Comparison of ENCODE assay signal across 14 mouse cellular contexts in the genomic region with DNA sequence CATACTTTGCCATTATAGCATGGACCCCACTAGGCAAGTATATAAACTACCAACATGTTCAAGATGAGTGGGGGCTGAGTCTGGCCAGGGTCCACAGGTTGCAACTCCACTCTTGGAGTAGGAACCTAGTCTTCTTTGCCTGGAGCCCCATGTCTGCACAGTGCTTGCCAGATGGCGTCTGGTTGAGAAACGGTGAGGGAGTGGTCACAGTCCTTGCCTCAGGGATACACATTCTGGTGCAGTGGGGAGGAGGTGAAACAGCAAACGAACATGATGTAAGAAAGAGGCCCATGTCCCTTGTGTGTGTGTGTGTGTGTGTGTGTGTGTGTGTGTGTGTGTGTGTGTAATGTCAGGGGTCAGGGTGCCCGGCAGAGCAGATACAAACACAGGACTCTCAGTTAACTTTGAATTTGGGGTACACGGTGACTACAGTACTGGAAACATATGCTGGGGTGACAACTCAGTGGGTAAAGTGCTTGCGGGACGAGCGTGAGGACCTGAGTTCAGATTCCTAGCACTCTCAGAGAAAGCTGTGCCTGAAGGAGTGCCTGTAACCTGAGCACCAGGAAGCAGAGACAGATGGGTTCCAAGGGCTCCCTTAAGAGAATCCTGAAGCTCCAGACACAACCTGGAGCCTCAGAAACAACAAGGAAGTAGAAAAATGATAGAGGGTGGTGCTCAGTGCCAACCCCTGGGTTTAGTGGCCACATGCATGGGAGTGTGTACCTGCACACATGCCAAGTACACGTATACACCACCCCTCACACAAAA.
A peak's percentile ranks its signal among the peaks of the same experiment; 100 is the strongest.
DNase-seq lines count a peak whose midpoint lies in the region; ATAC-seq and TF ChIP-seq lines count a peak whose summit lies in the region.
"Had no signal": no experiment of that assay in that cellular context is flagged by ENCODE, and none has a peak within 500 bp of the region (broad histone marks: within the 10 kb centered on the region; RNA-seq: fewer than 3 reads in every experiment).

No protein-coding gene starts in this region.

- no peak for TF ChIP-seq CTCF in brain, embryonic 14.5 days (IDR thresholded peaks at IDR 0.05; ENCODE audit: borderline replicate concordance, extremely low read depth, insufficient read depth, insufficient read length)

- H3K4me3 ChIP-seq in limb, embryonic 10.5 days: no peak overlapping the region
- H3K4me3 ChIP-seq: heart, embryonic 12.5 days; midbrain, embryonic 13.5 days; neural tube, embryonic 12.5 days had no signal

- WGBS in limb, embryonic 10.5 days: 74% methylated on average over 9 of the region's 9 CpGs

- ATAC-seq in erythroid progenitor cell, adult 5-6 weeks (replicated peaks; ENCODE audit: low FRiP score, poor library complexity, severe bottlenecking): no peak
- ATAC-seq: midbrain, embryonic 13.5 days had no signal

- DNase-seq in left cerebral cortex, postnatal 4 days: peak; percentile 38
- no peak for DNase-seq in left cerebral cortex, adult 18-20 months (ENCODE audit: low spot score in 2 of 2)
- peak; percentile 42 for DNase-seq in NIH3T3 (ENCODE audit: low read depth)
- peak; percentile 43 for DNase-seq in brain, embryonic 14.5 days (ENCODE audit: low read depth)
- DNase-seq in limb, embryonic 10.5 days (ENCODE audit: low spot score): no peak
- DNase-seq in right cerebral cortex, postnatal 4 days: no peak
- no peak for DNase-seq in gastrocnemius, adult 8-10 months (ENCODE audit: low spot score in 2 of 2)
- DNase-seq: cerebellum, postnatal 36 days; kidney, adult 8-10 months had no signal

- H3K36me3 ChIP-seq in limb, embryonic 10.5 days: no peaks in the 10 kb centered on the region
- H3K36me3 ChIP-seq: heart, embryonic 12.5 days; midbrain, embryonic 13.5 days; neural tube, embryonic 12.5 days had no signal

- peaks cover 50% of the 10 kb centered on the region for H3K4me1 ChIP-seq in limb, embryonic 10.5 days

- H3K9me3 ChIP-seq in limb, embryonic 10.5 days (replicated peaks): no peaks in the 10 kb centered on the region
- H3K9me3 ChIP-seq: heart, embryonic 12.5 days; midbrain, embryonic 13.5 days; neural tube, embryonic 12.5 days had no signal

- H3K27ac ChIP-seq in limb, embryonic 10.5 days: peak overlapping the region; percentile 19; the same call in 1 of the 2 replicates
- H3K27ac ChIP-seq: liver, embryonic 14.5 days; midbrain, embryonic 13.5 days; neural tube, embryonic 12.5 days had no signal

- intact Hi-C loops in left cerebral cortex, postnatal 4 days (cut with DNase I): no loop called here

- H3K27me3 ChIP-seq in limb, embryonic 10.5 days (ENCODE audit: low read depth, poor library complexity, severe bottlenecking): no peaks in the 10 kb centered on the region
- H3K27me3 ChIP-seq: midbrain, embryonic 13.5 days; neural tube, embryonic 12.5 days had no signal

- no peak for TF ChIP-seq POLR2A in brain, embryonic 14.5 days (IDR thresholded peaks at IDR 0.05; ENCODE audit: borderline replicate concordance, extremely low read depth, insufficient read depth, insufficient read length, poor library complexity, severe bottlenecking)

Comparison
In these comparisons a context has a peak if more than half of its experiments do, and no peak if none do; other contexts are left out.
1. DNase-seq: peak in left cerebral cortex, postnatal 4 days (single experiment), NIH3T3 (single experiment) and brain, embryonic 14.5 days (single experiment); none in left cerebral cortex, adult 18-20 months (0 of 2), limb, embryonic 10.5 days (single experiment), right cerebral cortex, postnatal 4 days (single experiment) and gastrocnemius, adult 8-10 months (0 of 2).